Mouse (Mus musculus) frontal cortex, postnatal 36 days (tissue): ENCODE measurements around the gene Hesx1.
"Not testable (repeated sequence)": the region's sequence is repeated elsewhere in the genome, so short reads cannot be mapped to it uniquely, and the experiment has no call there.

ENCODE experiments used
- DNase-seq, 2 experiments: peaks; one replicate each; pipeline ENCODE4 v3.0.0; 2022; ENCODE audit warnings: low spot score in 2 of 2

The Hesx1 gene

GRCm38 (mm10) chr14:26994211-26994741 lies at the start of gene Hesx1:
Gene Hesx1, plus strand, starts transcription at chr14:26994416.
- DNase-seq = peak in 1 of 2 experiments; percentile 4

DNA sequence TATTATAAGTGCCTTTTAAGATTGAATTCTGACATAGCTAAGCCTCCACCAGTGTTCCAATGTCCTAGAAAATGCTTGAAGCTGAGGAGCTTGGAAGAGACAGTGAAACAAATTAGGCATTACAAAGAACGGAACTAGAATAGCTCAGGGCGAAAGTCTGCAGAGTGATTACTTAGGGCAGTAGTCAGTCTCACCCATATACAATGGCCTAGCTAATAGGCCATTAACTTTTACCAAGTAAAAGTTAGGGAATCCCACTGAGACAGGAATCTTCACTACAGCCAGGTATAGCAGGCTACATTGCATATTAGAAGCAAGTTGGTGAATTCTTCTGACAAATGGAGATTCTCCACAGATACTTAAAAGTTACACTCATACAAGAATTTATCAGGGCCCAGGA lies 38.1 kb upstream of the Hesx1 start:
- DNase-seq = not testable (repeated sequence)

GRCm38 (mm10) chr14:26960518-26960917 lies 33.7 kb upstream of the Hesx1 start:
- no peak for DNase-seq

DNA sequence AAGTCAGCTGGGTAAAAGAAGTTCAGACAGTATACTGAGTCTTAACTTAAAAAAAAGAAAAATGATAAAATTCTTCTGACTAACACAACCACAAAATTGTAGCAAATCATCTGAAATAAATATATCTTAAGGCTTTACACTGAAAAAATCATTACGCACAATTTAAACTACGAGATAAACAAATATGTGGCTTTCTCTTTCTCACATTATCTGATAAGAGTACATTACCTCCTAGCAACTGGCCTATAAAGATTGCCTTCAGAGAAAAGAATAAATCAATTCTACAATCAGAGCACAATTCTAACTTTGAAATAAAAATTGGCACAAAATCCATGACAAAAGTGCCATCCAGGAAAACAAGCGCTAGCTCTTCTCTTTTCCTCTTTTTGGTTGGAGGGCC lies 25.1 kb upstream of the Hesx1 start:
- DNase-seq = no peak

DNA sequence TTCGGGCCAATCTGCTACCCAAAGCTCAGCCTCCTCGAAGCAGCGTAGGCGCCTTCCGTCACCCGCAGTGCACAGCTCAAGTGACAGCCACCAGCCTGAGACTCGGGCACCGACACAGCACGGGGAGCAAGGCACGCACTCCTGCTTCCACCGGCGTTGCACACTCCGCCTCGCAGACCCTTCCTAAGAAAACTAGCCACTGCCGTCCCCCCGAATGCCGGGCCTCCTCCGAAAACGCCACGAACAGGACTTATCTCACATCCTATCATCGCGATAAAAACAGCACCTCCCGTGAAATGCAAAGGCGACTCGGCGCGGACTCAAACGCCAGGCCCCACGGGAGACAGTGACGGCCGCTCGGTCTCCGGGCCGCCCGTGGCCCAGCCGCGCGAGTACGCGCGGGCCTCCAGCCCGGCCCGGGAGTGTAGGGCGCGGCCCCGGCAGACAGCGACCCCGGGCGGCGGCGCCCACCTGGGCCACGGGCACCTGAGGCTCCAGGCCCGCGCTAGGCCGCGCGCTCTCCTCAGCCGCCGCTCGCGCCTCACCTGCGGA lies 24.3 kb upstream of the Hesx1 start:
- DNase-seq = peak; percentile 71 to 76

GRCm38 (mm10) chr14:26970439-26970932 lies 23.7 kb upstream of the Hesx1 start:
- peak; percentile 94 to 96 for DNase-seq

- no peak for DNase-seq
Observed at GRCm38 (mm10) chr14:26971106-26971789, 23.0 kb upstream of the Hesx1 start, which contains the start of gene Appl1. Gene Appl1, minus strand, starts transcription at chr14:26971232.

DNA sequence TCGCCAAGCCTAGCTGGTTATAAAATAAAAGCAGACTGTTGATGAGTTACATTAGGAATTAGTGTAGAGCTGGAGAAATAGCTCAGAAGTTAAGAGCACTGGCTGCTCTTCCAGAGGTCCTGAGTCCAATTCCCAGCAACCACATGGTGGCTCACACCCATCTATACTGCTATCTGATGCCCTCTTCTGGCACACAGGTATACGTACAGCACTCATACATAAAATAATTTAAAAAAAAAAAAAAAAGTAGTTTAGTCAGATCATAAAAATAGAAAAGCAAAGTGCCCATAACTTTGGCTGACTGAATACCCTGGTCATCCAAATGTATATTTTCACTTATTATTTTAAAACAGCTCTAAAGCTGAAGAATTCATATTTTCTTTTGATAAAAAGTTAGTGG lies 21.1 kb upstream of the Hesx1 start:
- DNase-seq = no peak

DNA sequence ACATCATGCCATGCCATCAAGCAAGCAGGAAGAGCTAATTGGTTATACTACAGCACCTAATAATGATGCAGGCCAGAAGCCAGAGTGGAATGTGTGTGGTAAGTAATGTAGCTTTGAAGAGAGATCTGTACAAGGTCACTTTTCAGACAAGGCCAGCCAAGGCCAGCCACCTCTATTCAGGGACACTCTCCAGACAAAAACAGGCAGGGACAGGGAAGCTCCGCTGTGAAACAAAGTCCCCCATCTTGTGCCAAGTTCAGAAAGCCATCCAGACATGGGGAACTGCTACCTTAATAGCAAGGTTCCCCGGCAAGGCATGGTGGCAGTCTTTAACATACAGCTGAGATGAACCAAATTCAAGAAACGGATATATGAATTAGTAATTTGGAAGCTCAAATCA lies 18.7 kb upstream of the Hesx1 start:
- DNase-seq = no peak

GRCm38 (mm10) chr14:26976212-26976611 lies 18.0 kb upstream of the Hesx1 start:
- DNase-seq = no peak

DNA sequence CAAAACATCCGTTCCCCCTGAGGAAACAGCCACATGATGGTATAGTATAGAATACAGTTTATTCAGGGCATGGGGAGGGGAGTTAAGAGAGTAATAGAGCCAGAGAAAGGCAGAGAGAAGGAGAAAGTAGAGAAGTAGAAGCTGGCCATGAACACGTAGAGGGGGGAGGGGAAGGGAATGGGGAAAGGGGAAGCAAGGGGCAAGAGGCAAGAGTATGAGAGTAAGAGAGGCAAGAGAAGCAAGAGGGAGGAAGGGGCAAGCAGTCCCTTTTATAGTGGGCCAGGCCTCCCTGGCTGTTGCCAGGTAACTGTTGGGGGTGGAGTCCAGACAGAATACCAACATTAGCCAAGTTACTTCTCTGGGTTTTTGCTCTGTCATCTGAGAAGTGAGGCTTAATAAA lies 16.7 kb upstream of the Hesx1 start:
- no peak for DNase-seq

- no peak for DNase-seq
Observed at GRCm38 (mm10) chr14:26979808-26980207, 14.4 kb upstream of the Hesx1 start.

DNA sequence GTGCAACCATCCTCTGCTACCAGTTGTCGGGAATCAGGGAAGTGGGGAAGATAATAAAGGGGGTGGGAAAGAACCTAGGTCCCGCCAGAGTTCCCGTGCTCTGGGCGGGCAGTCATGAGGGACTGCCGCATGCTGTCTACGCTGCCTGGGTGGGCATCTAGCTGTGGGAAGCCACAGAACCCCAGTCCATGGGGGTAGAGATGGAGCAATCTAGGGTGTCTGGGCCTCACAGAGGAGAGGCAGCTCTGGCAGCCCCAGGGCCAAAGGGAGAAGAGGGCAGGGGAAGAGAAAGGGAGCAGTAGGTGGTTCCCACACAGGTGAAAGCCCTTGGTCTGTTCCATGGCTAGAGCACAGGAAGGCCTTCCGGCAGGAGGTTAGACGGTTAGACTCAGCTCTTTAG lies 13.2 kb upstream of the Hesx1 start:
- no peak for DNase-seq

- no peak for DNase-seq
Observed at GRCm38 (mm10) chr14:26981494-26982149, 12.6 kb upstream of the Hesx1 start.

DNA sequence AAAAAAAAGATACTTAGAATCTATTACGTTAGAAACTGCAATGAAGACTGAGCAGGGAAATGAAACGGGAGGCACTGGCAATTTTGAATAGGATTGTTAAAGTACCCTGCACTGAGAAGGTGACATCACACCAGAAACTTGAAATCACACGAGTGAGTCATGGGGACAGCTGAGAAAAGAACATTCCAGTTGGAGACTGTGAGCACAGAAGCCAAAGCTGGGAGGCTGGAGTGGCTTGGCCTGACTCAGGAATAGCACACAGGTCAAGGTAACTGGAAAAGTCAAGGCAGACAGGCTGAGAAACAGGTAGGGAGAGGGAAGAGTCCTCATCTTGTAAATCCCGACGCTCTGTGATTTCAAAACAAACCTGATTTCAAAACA lies 12.1 kb upstream of the Hesx1 start:
- DNase-seq = no peak

- DNase-seq = no peak
Observed at GRCm38 (mm10) chr14:26988694-26989093, 5.5 kb upstream of the Hesx1 start.

DNA sequence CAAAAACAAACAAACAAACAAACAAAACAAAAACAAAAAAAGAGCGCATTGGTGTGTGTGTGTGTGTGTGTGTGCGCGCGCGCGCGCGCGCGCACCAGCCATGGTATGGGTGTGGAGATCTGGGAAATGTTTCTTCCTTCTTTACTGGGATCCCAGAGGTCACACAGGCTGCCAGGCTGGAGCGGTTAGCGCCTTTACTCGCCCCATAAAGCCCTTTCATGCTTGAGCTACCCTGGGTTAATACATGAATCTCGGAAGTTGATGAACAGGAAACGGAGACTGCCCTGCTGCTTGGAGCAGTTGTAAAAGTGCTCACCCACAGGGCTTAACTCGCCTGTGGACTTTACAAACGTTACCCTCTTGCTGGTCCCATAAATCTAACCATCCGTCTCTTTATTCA lies 2.6 kb upstream of the Hesx1 start:
- no peak for DNase-seq

GRCm38 (mm10) chr14:26993427-26993826 lies 789 bp upstream of the Hesx1 start:
- DNase-seq = no peak

DNA sequence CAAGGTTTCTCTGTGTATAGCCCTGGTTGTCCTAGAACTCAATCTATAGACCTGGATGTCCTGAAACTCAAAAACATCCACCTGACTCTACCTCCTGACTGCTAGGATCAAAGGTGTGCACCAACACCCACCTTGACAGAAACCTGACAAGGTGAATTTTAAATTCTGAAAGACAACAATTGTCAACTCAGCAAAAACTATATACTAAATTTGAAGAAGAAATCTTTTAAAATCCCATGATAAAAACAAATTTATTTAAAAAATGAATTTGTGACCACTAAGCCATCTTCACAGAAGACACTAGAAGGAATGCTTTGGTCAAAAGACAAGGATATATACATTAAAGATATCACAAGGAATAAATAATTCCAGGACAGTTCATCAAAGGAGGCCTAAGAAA lies 2.0 kb downstream of the Hesx1 start:
- DNase-seq = no peak

DNA sequence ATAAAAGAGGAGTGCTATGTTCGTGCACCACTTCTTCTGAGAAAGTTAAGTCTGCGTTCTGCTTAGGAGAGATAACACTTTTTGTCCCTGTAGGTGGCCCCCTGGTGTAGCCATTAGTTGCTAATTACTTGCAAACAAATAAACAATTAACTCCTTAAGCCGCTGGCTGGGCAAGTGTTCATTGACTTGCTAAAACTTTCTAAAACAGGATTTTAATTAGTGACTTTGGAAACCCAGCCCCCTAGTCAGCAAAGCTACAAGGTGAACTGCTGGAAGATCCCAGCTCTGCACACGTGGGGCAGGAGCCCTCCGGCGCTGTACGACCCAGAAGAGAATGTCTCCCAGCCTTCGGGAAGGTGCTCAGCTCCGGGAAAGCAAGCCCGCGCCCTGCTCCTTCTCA lies 6.2 kb downstream of the Hesx1 start:
- DNase-seq = no peak

DNA sequence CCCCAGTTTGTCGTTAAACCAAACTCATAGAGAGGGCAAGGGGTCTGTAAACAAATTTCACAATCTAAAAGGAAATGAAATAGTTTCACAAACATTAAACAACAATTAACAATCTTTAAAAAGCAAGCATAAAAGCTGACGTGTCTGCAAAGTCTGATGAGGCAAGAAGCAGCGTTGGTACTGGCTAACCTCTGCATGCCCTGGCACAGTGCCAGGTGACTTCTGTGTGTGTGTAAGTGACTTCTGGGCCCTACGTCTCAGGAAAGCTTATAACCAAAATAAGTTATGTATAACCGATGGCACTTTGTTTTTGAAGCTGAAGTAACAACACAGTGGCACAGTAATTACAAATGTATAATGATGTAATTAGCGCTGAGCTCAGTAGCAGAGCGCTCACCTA lies 10.7 kb downstream of the Hesx1 start:
- DNase-seq = no peak

DNA sequence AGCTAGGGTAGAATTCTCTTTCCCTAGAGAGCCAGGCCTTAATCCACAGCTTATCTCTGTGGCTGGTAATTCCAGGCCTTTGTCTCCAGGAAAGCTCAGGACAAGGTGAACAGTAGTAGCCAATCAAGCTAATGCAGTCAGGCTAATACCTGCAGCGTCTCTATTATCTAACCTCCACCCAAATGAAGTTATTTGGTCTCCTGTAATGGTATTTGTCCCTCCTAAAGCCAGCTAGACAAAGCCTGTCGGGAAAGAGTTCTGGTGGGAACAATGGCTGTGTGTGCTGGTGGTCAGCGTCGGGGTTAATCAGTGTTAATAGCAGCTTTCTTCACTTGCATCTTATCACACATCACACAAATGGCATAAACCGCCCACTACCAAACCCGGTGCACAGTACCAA lies 11.7 kb downstream of the Hesx1 start:
- no peak for DNase-seq

GRCm38 (mm10) chr14:27011561-27011960 lies 17.3 kb downstream of the Hesx1 start:
- DNase-seq = no peak
